Mouse (Mus musculus) MEL (cell line): ENCODE measurements around the gene B3galt6. TPM values are rescaled to one million over a fixed set of nuclear protein-coding genes. Genes with fewer than 3 reads are reported as not detected.

Experiments used
- DNase-seq: peaks from one replicate; pipeline ENCODE4 v3.0.0; 2011; ENCODE audit warnings: low read depth, low spot score
- H3K27ac ChIP-seq: 2 replicates; pipeline ENCODE4 v1.5.1; 2012; ENCODE audit warnings: low read depth, mild to moderate bottlenecking, control low read depth, low read length, moderate library complexity; ENCODE audit not compliant: control insufficient read depth
- H3K27me3 ChIP-seq, 2 experiments: fragments of 150-350 bp in 1 of 2; sonication (generic) in 1 of 2; 2 replicates each; pipeline ENCODE4 v1.6.1; 2012; ENCODE audit warnings: low read length in 2 of 2, mild to moderate bottlenecking in 2 of 2, improper control_type of control experiment in 1 of 2, moderate library complexity in 1 of 2; ENCODE audit not compliant: insufficient read depth in 2 of 2, control insufficient read depth in 1 of 2
- H3K36me3 ChIP-seq, 2 experiments: 2 replicates each; pipeline ENCODE4 v1.6.1; 2012 to 2014; ENCODE audit warnings: low read length in 2 of 2, improper control_type of control experiment in 1 of 2, inconsistent platforms in 1 of 2, mild to moderate bottlenecking in 1 of 2; ENCODE audit not compliant: insufficient read depth in 2 of 2, control insufficient read depth in 1 of 2
- H3K4me1 ChIP-seq, 2 experiments: fragments of 150-350 bp in 1 of 2; sonication (generic) in 1 of 2; 2 replicates each; pipeline ENCODE4 v1.6.1; 2012; ENCODE audit warnings: low read length in 2 of 2, improper control_type of control experiment in 1 of 2, mild to moderate bottlenecking in 1 of 2; ENCODE audit not compliant: insufficient read depth in 2 of 2, control insufficient read depth in 1 of 2
- H3K4me3 ChIP-seq, 2 experiments: fragments of 150-350 bp in 1 of 2; sonication (generic) in 1 of 2; 2 replicates each; pipeline ENCODE4 v1.5.1; 2012; ENCODE audit warnings: low read depth in 2 of 2, low read length in 2 of 2, mild to moderate bottlenecking in 2 of 2, moderate library complexity in 2 of 2, control low read depth in 1 of 2, improper control_type of control experiment in 1 of 2; ENCODE audit not compliant: control insufficient read depth in 1 of 2, insufficient read depth in 1 of 2
- H3K79me2 ChIP-seq: 2 replicates; pipeline ENCODE4 v1.6.1; 2012; ENCODE audit warnings: mild to moderate bottlenecking, low read length, moderate library complexity; ENCODE audit not compliant: control insufficient read depth, poor library complexity, insufficient read depth
- H3K9ac ChIP-seq: 2 replicates; pipeline ENCODE4 v1.6.1; 2012; ENCODE audit warnings: low read depth, mild to moderate bottlenecking, control low read depth, low read length, moderate library complexity; ENCODE audit not compliant: control insufficient read depth, poor library complexity, severe bottlenecking
- H3K9me3 ChIP-seq: fragments of 150-350 bp; sonication (generic); replicated peaks from 2 replicates; pipeline ENCODE4 v1.6.1; 2012; ENCODE audit warnings: mild to moderate bottlenecking, low read length, improper control_type of control experiment, moderate library complexity; ENCODE audit not compliant: insufficient read depth
- BHLHE40 ChIP-seq: IDR thresholded peaks from 2 replicates; pipeline ENCODE4 v1.6.1; 2012; ENCODE audit warnings: low read depth, mild to moderate bottlenecking, inconsistent platforms, low read length, improper control_type of control experiment, borderline replicate concordance
- CHD1 ChIP-seq: IDR thresholded peaks from 2 replicates; pipeline ENCODE4 v1.6.1; 2012; ENCODE audit warnings: low read depth, mild to moderate bottlenecking, inconsistent platforms, low read length, improper control_type of control experiment
- CHD2 ChIP-seq: IDR thresholded peaks from 2 replicates; pipeline ENCODE4 v1.6.1; 2011; ENCODE audit warnings: low read length, improper control_type of control experiment
- CTCF ChIP-seq, 3 experiments: IDR thresholded peaks in 2 of 3; conservative IDR thresholded peaks in 1 of 3; 2 replicates each; pipeline ENCODE4 v1.5.1; 2011 to 2012; ENCODE audit warnings: low read length in 3 of 3, low read depth in 2 of 3, mild to moderate bottlenecking in 2 of 3, improper control_type of control experiment in 1 of 3, inconsistent platforms in 1 of 3, mixed read lengths in 1 of 3, moderate library complexity in 1 of 3; ENCODE audit not compliant: control insufficient read depth in 1 of 3, insufficient read depth in 1 of 3, poor library complexity in 1 of 3, severe bottlenecking in 1 of 3
- E2F4 ChIP-seq: IDR thresholded peaks from 2 replicates; pipeline ENCODE4 v1.6.1; 2011; ENCODE audit warnings: low read depth, low read length, improper control_type of control experiment, borderline replicate concordance
- ELF1 ChIP-seq: IDR thresholded peaks from 2 replicates; pipeline ENCODE4 v1.6.1; 2014; ENCODE audit warnings: low read depth, mild to moderate bottlenecking, inconsistent platforms, low read length, improper control_type of control experiment, moderate library complexity
- ETS1 ChIP-seq: IDR thresholded peaks from 2 replicates; pipeline ENCODE4 v1.6.1; 2012; ENCODE audit warnings: low read depth, mild to moderate bottlenecking, inconsistent platforms, low read length, improper control_type of control experiment, moderate library complexity
- GABPA ChIP-seq: IDR thresholded peaks from 2 replicates; pipeline ENCODE4 v1.6.1; 2012; ENCODE audit warnings: low read depth, mild to moderate bottlenecking, inconsistent platforms, low read length, improper control_type of control experiment, moderate library complexity
- GATA1 ChIP-seq: IDR thresholded peaks from 2 replicates; pipeline ENCODE4 v1.6.1; 2011; ENCODE audit warnings: low read depth, low read length, improper control_type of control experiment
- HCFC1 ChIP-seq: IDR thresholded peaks from 2 replicates; pipeline ENCODE4 v1.6.1; 2012; ENCODE audit warnings: low read depth, mild to moderate bottlenecking, inconsistent platforms, low read length, improper control_type of control experiment, moderate library complexity
- KAT2A ChIP-seq: conservative IDR thresholded peaks from 2 replicates; pipeline ENCODE4 v1.6.1; 2012; ENCODE audit warnings: low read depth, low read length, improper control_type of control experiment, inconsistent platforms
- MAFK ChIP-seq: IDR thresholded peaks from 2 replicates; pipeline ENCODE4 v1.6.1; 2011; ENCODE audit warnings: low read depth, mild to moderate bottlenecking, low read length, improper control_type of control experiment, borderline replicate concordance
- MAX ChIP-seq: IDR thresholded peaks from 2 replicates; pipeline ENCODE4 v1.6.1; 2011; ENCODE audit warnings: low read length, improper control_type of control experiment
- MAZ ChIP-seq: IDR thresholded peaks from 2 replicates; pipeline ENCODE4 v1.6.1; 2012; ENCODE audit warnings: low read depth, mild to moderate bottlenecking, inconsistent platforms, low read length, improper control_type of control experiment
- MEF2A ChIP-seq: IDR thresholded peaks from 2 replicates; pipeline ENCODE4 v1.6.1; 2014; ENCODE audit warnings: low read depth, mild to moderate bottlenecking, inconsistent platforms, low read length, improper control_type of control experiment; ENCODE audit not compliant: poor library complexity, insufficient replicate concordance, severe bottlenecking; ENCODE audit errors: extremely low read depth
- MXI1 ChIP-seq: IDR thresholded peaks from 2 replicates; pipeline ENCODE4 v1.6.1; 2011; ENCODE audit warnings: mild to moderate bottlenecking, low read depth, low read length, improper control_type of control experiment
- NELFE ChIP-seq: IDR thresholded peaks from 2 replicates; pipeline ENCODE4 v1.6.1; 2011; ENCODE audit warnings: low read depth, low read length, improper control_type of control experiment
- NRF1 ChIP-seq: IDR thresholded peaks from 2 replicates; pipeline ENCODE4 v1.6.1; 2014; ENCODE audit warnings: low read depth, mild to moderate bottlenecking, inconsistent platforms, low read length, improper control_type of control experiment, moderate library complexity; ENCODE audit not compliant: poor library complexity, insufficient read depth, severe bottlenecking
- POLR2AphosphoS2 ChIP-seq: IDR thresholded peaks from 2 replicates; pipeline ENCODE4 v1.6.1; 2011; ENCODE audit warnings: low read length, improper control_type of control experiment
- POLR2AphosphoS5 ChIP-seq: IDR thresholded peaks from 2 replicates; pipeline ENCODE4 v1.6.1; 2012; ENCODE audit warnings: low read depth, borderline replicate concordance, mild to moderate bottlenecking, inconsistent platforms, low read length, moderate library complexity, mixed read lengths
- RAD21 ChIP-seq: IDR thresholded peaks from 2 replicates; pipeline ENCODE4 v1.6.1; 2011; ENCODE audit warnings: mild to moderate bottlenecking, low read depth, low read length, improper control_type of control experiment
- RCOR1 ChIP-seq: IDR thresholded peaks from 2 replicates; pipeline ENCODE4 v1.6.1; 2012; ENCODE audit warnings: low read depth, mild to moderate bottlenecking, inconsistent platforms, low read length, improper control_type of control experiment
- SMC3 ChIP-seq: IDR thresholded peaks from 2 replicates; pipeline ENCODE4 v1.6.1; 2011; ENCODE audit warnings: low read depth, low read length, improper control_type of control experiment
- TAL1 ChIP-seq: IDR thresholded peaks from 2 replicates; pipeline ENCODE4 v1.6.1; 2012; ENCODE audit warnings: mild to moderate bottlenecking, inconsistent platforms, low read length, moderate library complexity, mixed read lengths
- TBP ChIP-seq: IDR thresholded peaks from 2 replicates; pipeline ENCODE4 v1.8.0; 2011; ENCODE audit warnings: low read depth, low read length, improper control_type of control experiment
- TCF12 ChIP-seq: IDR thresholded peaks from 2 replicates; pipeline ENCODE4 v1.6.1; 2014; ENCODE audit warnings: low read depth, mild to moderate bottlenecking, inconsistent platforms, low read length, improper control_type of control experiment, moderate library complexity
- UBTF ChIP-seq: IDR thresholded peaks from 2 replicates; pipeline ENCODE4 v1.6.1; 2012; ENCODE audit warnings: low read depth, mild to moderate bottlenecking, inconsistent platforms, low read length, improper control_type of control experiment, moderate library complexity, borderline replicate concordance; ENCODE audit not compliant: insufficient read depth
- USF1 ChIP-seq: IDR thresholded peaks from 2 replicates; pipeline ENCODE4 v1.6.1; 2014; ENCODE audit warnings: low read depth, mild to moderate bottlenecking, inconsistent platforms, low read length, improper control_type of control experiment, moderate library complexity
- USF2 ChIP-seq, 2 experiments: IDR thresholded peaks; 2 replicates each; pipeline ENCODE4 v1.6.1; 2011 to 2012; ENCODE audit warnings: improper control_type of control experiment in 2 of 2, low read length in 2 of 2, borderline replicate concordance in 1 of 2, inconsistent platforms in 1 of 2, low read depth in 1 of 2, mild to moderate bottlenecking in 1 of 2; ENCODE audit not compliant: insufficient read depth in 1 of 2
- ZMIZ1 ChIP-seq: IDR thresholded peaks from 2 replicates; pipeline ENCODE4 v1.6.1; 2012; ENCODE audit warnings: low read depth, mild to moderate bottlenecking, inconsistent platforms, low read length, improper control_type of control experiment, moderate library complexity
- polyA plus RNA-seq, 2 experiments: library from polyadenylated mRNA; stranded (reverse) in 1 of 2; unstranded in 1 of 2; fragments of >175 nt in 1 of 2; fragments of >200 nt in 1 of 2; gene quantifications; 2 replicates each; pipeline versions ENCODE4 v1.2.1 to v1.2.4; 2012; ENCODE audit warnings: low replicate concordance in 2 of 2, low read depth in 1 of 2; ENCODE audit not compliant: insufficient read length in 2 of 2, insufficient read depth in 1 of 2, missing spikeins in 1 of 2
- total RNA-seq: library from RNA; depleted of rRNA; stranded (reverse); fragments of 300-350 nt; gene quantifications from 2 replicates; pipeline ENCODE4 v1.2.3, GENCODE M21; 2012

B3galt6 gene
- total and polyA plus RNA-seq, 3 experiments: 3.8 to 9.1 TPM; not detected in 1

DNA sequence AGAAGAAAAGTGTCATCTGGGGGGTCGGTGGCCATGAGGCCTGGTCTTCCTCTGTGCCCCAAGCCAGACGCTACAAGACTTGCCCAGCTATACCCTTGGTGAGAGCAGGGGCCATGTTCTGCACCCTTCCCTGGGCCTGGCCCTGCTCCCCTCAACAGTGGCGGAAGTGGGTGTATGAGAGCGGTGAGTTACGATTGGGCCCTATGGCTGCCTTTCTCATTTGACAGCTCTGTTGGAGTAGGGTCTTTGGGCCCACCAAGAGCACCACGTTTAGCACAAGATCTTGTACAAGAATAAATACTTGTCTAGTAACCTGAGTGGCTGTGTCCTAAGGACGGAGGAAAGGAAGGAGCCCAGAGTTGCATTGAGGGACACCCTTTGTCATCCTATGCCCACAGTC is 36.1 kb upstream of the B3galt6 start:
- Histone ChIP-seq H3K9me3 (no peaks in the 10 kb centered on the region), H3K9ac (no peak overlapping the region), H3K27me3 (no peaks in the 10 kb centered on the region), H3K4me1 (peaks cover 19 to 40% of the 10 kb centered on the region in 2 experiments), H3K27ac (no peak overlapping the region), H3K4me3 (no peak overlapping the region), H3K79me2 (no peaks in the 10 kb centered on the region), H3K36me3 (peaks cover 0 to 24% of the 10 kb centered on the region in 2 experiments; a peak in 2 of 4 replicates)
- TF ChIP-seq MXI1: no peak
- no peak for TF ChIP-seq USF1
- TF ChIP-seq E2F4: no peak
- no peak for TF ChIP-seq UBTF
- TF ChIP-seq TCF12: no peak
- TF ChIP-seq GATA1: no peak
- no peak for TF ChIP-seq KAT2A
- no peak for TF ChIP-seq ETS1
- no peak for TF ChIP-seq RCOR1
- no peak for TF ChIP-seq TBP
- no peak for DNase-seq

DNA sequence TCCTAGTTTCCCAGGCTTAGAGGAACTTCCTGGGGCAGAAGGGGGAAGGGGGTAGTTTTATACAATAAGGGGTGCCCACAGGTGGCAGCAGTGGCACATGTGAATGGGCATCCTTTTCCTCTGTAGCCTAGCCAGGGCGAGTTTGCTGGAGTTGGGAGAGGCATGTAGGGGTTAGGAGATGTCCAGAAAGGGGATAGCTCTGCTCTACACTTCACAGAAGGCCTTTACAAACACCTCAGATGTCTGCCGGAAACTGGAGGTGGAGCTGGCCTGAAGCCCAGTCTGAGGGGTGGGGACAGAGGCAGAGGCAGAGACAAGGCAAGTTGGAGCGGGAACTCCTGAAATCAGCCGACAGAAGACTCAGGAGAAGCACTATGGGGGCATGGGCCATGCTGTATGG is 33.6 kb upstream of the B3galt6 start, which contains the start of gene Tnfrsf18:
TSS of gene Tnfrsf18 (plus strand) at position 152 of the 400 bp plus-strand sequence.
- peak; percentile 89 for DNase-seq
- H3K4me1 ChIP-seq: peaks cover 8 to 32% of the 10 kb centered on the region in 2 experiments
- no peaks in the 10 kb centered on the region for H3K79me2 ChIP-seq
- H3K27ac ChIP-seq: peak within 1 kb of the TSS; percentile 69
- peaks cover 0 to 23% of the 10 kb centered on the region in 2 experiments; a peak in 2 of 4 replicates for H3K36me3 ChIP-seq
- peak within 1 kb of the TSS; percentile 44 to 45 for H3K4me3 ChIP-seq
- no peaks in the 10 kb centered on the region for H3K27me3 ChIP-seq
- H3K9me3 ChIP-seq: no peaks in the 10 kb centered on the region
- H3K9ac ChIP-seq: peak within 1 kb of the TSS; percentile 62
- TF ChIP-seq MAX: no peak; the same call in 1 of the 2 replicates
- no peak for TF ChIP-seq TAL1
- no peak for TF ChIP-seq ELF1
- no peak for TF ChIP-seq POLR2AphosphoS5
- no peak for TF ChIP-seq CHD1
- no peak for TF ChIP-seq USF2 (IDR thresholded peaks at IDR 0.05; ENCODE audit: borderline replicate concordance in 1 of 2, insufficient read depth in 1 of 2, low read depth in 1 of 2, low read length in 2 of 2)
- no peak for TF ChIP-seq GATA1
- no peak for TF ChIP-seq MAFK
- TF ChIP-seq ETS1: peak; percentile 53; the same call in 1 of the 2 replicates
- no peak for TF ChIP-seq GABPA
- 0 out of 2 replicates have a peak, but pooled peaks have one; percentile 9 for TF ChIP-seq RCOR1
- TF ChIP-seq HCFC1: peak; percentile 39; the same call in 1 of the 2 replicates
- TF ChIP-seq CHD2: no peak
- no peak for TF ChIP-seq TCF12
- peak; percentile 13 for TF ChIP-seq RAD21
- TF ChIP-seq MEF2A: no peak
- TF ChIP-seq NELFE: peak; percentile 34; the same call in 1 of the 2 replicates
- TF ChIP-seq USF1: no peak
- no peak for TF ChIP-seq BHLHE40
- no peak for TF ChIP-seq E2F4
- TF ChIP-seq POLR2AphosphoS2: no peak
- peak in 1 of 3 experiments; percentile 11; a peak in 1 of 6 replicates for TF ChIP-seq CTCF (IDR thresholded peaks at IDR 0.05 in 2 of 3, conservative IDR thresholded peaks at IDR 0.05 in 1 of 3; ENCODE audit: control insufficient read depth in 1 of 3, insufficient read depth in 1 of 3, low read depth in 2 of 3, low read length in 3 of 3, poor library complexity in 1 of 3, severe bottlenecking in 1 of 3)
- TF ChIP-seq MAZ: peak; percentile 71; the same call in 1 of the 2 replicates
- TF ChIP-seq NRF1: no peak
- no peak for TF ChIP-seq ZMIZ1
- TF ChIP-seq SMC3: peak; percentile 4; the same call in 1 of the 2 replicates
